Mouse (Mus musculus) heart, adult 9 months (tissue): ENCODE data around the gene Pcif1.
A peak's percentile ranks its signal among the peaks of the same experiment; 100 is the strongest.
"Not testable (repeated sequence)": the region's sequence is repeated elsewhere in the genome, so short reads cannot be mapped to it uniquely, and the experiment has no call there.

Experiments used
- DNase-seq, 2 experiments: peaks; one replicate each; pipeline ENCODE4 v3.0.0; 2022; ENCODE audit warnings: low spot score in 2 of 2

Gene Pcif1

GRCm38 (mm10) chr2:164879228-164879567 lies at the start of gene Pcif1:
Gene Pcif1 (plus strand): TSS chr2:164879304.
- DNase-seq: peak; percentile 91 to 92

DNA sequence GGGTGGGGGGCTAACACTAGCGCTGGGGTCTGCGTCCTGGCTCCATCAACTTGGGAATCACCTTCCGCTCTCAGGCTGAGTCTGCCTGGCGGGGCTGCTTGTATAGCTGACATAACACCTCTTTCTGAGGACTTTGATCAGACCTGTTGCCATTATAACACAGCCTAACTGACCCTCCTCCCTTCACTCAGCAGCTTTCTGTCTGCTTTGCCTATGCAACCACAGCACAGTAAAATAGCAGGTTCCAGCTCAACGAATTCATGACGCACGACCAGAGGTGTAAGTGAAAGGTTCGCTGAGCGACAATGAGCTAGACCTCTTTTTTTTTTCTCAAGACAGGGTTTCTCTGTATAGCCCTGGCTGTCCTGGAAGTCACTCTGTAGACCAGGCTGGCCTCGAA lies 48.1 kb upstream of the Pcif1 start:
- no peak for DNase-seq

- no peak for DNase-seq
These were observed 46.9 kb upstream of the Pcif1 start for GRCm38 (mm10) chr2:164832032-164832747.

DNA sequence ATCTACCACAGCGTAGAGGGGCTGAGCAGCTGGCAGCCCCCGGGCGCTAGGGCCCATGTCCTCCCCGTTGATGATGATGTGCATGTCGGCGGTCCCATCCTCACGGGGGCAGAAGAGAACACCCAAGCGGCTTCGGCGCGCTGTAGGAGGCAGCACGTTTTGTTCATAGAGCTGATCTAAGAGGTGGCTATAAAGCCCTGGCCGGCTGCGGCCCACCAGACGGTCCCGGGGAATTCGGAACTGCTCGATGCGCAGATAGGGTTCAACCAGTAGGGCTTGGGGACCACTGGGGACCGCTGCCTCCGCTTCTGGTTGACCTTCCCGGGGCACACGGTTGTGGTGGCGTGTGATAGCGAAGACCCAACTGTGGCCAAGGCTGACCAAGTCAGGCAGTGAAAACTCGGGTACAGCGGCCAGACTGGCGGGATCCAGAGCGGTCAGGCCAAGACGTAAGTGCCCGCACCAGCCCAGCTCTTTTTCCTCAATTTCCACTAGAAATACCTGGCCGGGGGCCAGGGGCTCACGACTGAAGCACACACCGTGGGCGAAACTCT lies 46.3 kb upstream of the Pcif1 start, which contains the start of gene Ctsa:
Gene Ctsa (plus strand): TSS at position 126 of the 554 bp plus-strand sequence.
- DNase-seq: peak; percentile 80 to 83

GRCm38 (mm10) chr2:164833314-164833959 lies 45.7 kb upstream of the Pcif1 start, which contains the start of gene Neurl2:
Gene Neurl2 (minus strand): TSS chr2:164833456.
- DNase-seq: peak; percentile 92 to 96

DNA sequence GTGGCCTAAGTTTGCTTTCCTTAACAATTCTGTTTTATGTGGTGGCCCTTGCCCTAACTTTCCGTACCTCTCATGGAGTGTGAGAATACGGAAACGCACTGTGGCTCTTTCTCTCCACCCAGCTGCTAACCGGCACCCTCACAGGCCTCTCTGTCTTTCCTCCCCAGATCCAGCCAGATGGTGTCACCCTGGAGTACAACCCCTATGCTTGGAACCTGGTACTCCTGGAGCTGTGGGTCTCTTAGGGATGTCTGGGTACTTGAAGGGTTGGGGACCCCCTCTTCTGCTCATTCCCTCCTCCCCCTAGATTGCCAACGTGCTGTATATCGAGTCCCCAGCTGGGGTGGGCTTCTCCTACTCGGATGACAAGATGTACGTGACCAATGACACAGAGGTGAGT lies 44.6 kb upstream of the Pcif1 start:
- DNase-seq: no peak

DNA sequence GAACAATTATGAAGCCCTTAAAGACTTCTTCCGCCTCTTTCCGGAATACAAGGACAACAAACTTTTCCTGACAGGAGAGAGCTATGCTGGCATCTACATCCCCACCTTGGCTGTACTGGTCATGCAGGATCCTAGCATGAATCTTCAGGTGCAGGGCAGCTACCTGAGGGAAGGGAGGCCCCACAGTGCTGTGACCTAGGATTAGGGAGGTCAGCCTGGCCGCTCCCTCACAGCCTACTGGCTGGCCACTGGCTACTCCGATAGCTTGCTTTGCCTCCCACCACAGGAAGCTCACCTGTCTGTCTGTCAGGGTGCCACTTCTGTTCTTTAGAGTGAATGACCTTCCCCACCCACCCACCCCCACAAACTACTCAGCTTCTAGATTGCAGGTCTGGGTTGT lies 43.9 kb upstream of the Pcif1 start:
- DNase-seq: no peak

DNA sequence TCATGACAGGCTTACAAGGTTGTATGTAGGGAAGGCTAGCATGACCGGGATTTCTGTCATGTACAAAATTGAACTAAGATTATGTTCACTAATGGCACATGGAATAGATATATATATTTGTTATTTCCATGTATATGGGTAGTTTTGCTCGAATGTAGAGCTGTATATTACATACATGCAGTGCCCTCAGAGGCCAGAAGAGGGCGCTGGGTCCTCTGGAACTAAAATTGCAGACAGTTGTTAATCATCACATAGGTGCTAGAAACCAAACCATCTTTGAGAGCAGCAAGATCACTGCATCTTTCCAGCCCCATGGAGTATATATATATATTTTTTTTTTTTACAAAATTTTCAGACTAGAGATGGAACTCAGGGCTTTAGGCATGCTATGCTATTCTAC lies 33.3 kb upstream of the Pcif1 start:
- DNase-seq: no peak

GRCm38 (mm10) chr2:164850061-164850460 lies 29.0 kb upstream of the Pcif1 start:
- no peak for DNase-seq

DNA sequence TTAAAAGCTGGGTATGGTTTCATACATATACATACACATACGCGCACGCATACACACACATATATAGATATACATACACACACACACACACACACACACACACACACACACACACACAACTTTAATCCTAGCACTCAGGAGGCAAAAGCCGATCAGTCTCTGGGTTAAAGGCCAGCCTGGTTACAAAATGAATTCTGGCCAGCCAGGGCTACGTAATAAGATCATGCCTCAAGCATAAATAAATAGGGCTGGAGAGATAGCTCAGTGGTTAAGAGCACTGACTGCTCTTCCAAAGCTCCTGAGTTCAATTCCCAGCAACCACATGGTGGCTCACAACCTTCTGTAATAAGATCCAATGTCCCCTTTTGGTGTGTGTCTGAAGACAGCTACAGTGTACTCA lies 23.5 kb upstream of the Pcif1 start:
- not testable (repeated sequence) for DNase-seq

DNA sequence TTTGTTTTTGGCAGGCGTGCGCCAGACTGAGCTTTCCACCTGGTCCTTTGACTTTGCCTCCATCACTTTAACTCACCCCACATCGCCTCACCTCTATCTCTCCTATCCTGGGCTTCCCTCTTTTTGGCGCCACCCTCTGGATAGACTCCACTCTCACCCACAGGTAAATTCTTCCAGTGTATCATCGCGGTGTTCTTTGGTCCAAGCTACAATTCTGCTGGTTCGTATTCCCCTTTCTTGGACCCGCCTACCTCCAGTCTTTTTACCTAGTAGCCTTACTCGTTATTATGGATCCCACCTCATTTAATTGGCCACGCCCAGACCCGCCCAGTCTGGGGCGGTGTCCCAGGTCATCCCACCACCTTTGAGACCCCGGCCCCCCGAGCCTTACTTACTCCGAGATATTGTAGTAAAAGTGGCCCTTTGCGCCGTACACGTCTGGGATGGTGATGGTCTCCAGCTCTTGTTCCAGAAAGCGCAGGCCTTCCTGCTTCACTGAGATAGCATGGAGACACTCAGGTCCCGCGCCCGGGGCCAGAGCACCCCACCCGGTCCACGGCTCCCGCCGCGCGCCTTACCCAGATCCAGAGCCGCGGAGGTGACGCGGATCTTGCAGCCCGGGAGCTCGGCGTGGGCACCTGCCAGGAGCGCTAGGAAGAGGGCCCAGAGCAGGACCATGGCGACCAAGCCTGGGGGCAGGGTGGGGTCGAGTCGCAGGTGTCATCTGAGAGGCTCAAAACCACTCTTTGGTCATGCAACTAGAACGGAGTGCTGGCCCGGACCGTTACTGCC lies 22.6 kb upstream of the Pcif1 start:
- DNase-seq: peak in 1 of 2 experiments; percentile 40

- DNase-seq: peak; percentile 72 to 81
These were observed 21.8 kb upstream of the Pcif1 start, which contains the start of gene Pltp for GRCm38 (mm10) chr2:164857101-164857821. Gene Pltp (minus strand): TSS chr2:164857711.

- DNase-seq: no peak
These were observed 21.1 kb upstream of the Pcif1 start for GRCm38 (mm10) chr2:164857842-164858553.

GRCm38 (mm10) chr2:164859155-164859554 lies 19.9 kb upstream of the Pcif1 start:
- no peak for DNase-seq

DNA sequence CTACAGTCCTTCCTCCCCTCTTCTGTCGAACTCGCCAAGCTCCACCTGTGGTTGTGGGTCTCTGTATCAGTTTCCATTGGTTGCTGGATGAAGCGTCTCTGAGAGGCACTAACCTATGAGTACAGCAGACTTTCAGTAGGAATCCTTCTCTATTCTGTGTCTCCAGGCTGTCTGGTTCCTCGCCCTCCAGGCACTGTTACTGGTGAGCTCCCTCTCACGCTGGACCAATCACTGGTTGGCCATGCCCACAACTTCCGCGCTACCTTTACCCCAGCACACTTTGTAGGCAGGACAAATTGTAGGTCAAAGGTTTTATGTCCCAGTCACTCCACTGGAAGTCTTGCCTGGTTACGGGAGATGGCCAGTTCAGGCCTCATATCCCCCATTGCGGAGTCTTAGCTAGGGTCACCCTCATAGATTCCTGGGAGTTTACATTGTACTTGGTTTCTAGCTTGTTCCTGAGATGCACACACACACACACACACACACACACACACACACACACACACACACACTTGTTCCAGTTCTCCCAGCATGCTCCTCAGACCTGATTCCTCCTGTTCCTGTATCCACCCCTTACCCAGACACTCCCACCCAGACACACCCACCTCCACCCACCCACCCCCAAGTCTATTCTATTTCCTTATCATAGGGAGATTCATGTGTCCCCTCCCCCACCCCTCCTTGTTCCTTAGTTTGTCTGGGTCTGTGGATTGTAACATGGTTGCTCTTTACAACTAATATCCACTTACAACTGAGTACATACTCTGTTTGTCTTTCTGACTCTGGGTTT lies 19.3 kb upstream of the Pcif1 start:
- DNase-seq: no peak

DNA sequence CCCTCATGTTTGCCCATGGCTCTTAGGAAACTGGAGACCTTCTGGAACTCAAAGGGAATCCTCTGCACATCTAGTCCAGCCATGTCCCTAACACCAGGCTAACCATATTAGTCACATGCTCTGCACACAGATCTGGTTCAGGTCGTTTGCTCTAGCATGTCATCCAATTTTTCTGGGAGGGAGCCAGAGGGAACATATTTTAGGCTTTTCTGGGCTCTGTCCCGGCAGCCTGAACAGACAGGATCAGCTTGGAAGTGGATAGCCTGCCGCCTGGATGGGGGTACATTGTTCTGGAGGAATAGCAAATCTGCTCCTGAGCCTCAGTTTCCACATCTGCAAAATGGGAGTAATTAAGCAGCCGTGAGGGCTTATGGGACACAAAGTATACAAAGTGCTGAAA lies 18.0 kb upstream of the Pcif1 start:
- DNase-seq: no peak

DNA sequence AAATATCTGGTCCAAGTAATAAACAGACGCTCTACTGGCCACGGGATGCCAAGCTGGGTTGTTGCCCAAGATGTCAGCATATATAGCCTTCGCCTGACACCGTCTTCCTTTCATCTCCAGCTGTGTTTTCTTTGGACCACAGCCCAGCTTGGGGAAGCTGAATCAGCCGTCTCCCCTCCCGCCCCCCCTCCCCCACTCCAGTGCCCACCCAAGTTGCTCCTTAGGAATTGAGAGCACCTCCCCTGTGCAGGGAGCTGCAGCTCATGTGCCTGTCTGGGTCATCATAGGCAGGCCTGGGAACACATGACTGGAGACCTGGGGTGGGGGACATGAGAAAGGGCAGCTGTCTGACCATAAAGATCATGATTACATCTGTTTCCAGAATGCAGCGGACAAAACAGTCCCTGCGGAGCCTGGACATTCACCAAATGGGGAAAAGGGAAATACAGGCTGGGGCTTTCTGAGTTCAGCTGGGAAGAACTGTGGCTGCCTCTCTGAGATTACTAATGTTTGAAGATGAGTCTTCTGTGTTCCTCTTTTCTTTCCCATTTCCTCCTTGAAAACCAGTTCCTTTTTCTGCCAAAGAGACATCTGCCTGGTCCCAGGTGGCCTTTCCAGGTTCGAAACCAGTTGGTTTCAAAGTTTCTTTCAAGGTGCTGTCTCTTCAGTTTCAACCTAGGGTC lies 16.8 kb upstream of the Pcif1 start:
- peak; percentile 65 to 76 for DNase-seq

DNA sequence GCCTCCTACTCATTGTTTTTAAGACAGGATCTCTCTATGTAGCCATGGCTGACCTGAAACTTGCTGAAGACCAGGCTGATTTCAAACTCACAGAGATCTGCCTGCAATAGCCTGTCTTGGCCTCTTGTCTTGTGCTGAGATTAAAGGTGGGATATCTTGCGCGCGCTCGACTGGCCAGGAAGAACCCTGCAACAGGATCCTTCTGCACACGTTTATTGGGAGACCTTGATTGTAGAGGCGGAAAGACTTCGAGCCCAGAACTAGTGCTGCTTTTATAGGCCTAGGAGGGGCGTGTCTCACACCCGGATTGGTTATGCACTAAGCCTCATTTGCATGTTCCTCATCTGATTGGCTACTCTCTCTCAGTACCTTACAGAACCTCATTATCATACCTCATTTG lies 15.7 kb upstream of the Pcif1 start:
- DNase-seq: not testable (repeated sequence)

GRCm38 (mm10) chr2:164864593-164864992 lies 14.5 kb upstream of the Pcif1 start:
- DNase-seq: no peak
